Mouse (Mus musculus): ENCODE measurements around the gene Ptpn13. TPM values are rescaled to one million over a fixed set of nuclear protein-coding genes. Genes with fewer than 3 reads are reported as not detected.

The Ptpn13 gene
- polyA plus RNA-seq, 1 experiment from 2014 or later, result 8.7 TPM

- H3K4me3 ChIP-seq (replicated peaks; ENCODE audit: low read depth, low read length), result no peak overlapping the region
- no peaks in the 10 kb centered on the region for H3K27me3 ChIP-seq (ENCODE audit: control insufficient read depth, insufficient read depth, low read length)
- ATAC-seq (ENCODE audit: low FRiP score, low TSS enrichment) (no peak), DNase-seq (no peak)
- H3K27ac ChIP-seq (replicated peaks; ENCODE audit: low read depth, low read length), result no peak overlapping the region
- no peak overlapping the region for H3K4me2 ChIP-seq (ENCODE audit: low read length)
- no peak overlapping the region for H3K9ac ChIP-seq (replicated peaks; ENCODE audit: low read length)
- WGBS, result 71% methylated on average over 3 of the region's 3 CpGs
- peaks cover 6% of the 10 kb centered on the region; the same call in 1 of the 2 replicates for H3K4me1 ChIP-seq (ENCODE audit: control insufficient read depth, insufficient read depth, low read length)
- H3K36me3 ChIP-seq (ENCODE audit: control insufficient read depth, insufficient read depth, low read length), result no peaks in the 10 kb centered on the region
- H3K9me3 ChIP-seq (ENCODE audit: control insufficient read depth, low read length), result no peaks in the 10 kb centered on the region
Measured at GRCm38 (mm10) chr5:103431479-103431878, 6.5 kb downstream of the Ptpn13 start.

GRCm38 (mm10) chr5:103436039-103436944 is 11.3 kb downstream of the Ptpn13 start:
- Histone ChIP-seq H3K4me2 (ENCODE audit: low read length) (peak overlapping the region; percentile 38), H3K9ac (replicated peaks; ENCODE audit: low read length) (no peak overlapping the region; the same call in 1 of the 2 replicates), H3K9me3 (ENCODE audit: control insufficient read depth, low read length) (no peaks in the 10 kb centered on the region), H3K4me1 (ENCODE audit: control insufficient read depth, insufficient read depth, low read length) (peaks cover 8% of the 10 kb centered on the region; the same call in 1 of the 2 replicates), H3K27ac (replicated peaks; ENCODE audit: low read depth, low read length) (no peak overlapping the region), H3K4me3 (replicated peaks; ENCODE audit: low read depth, low read length) (no peak overlapping the region; the same call in 1 of the 2 replicates), H3K36me3 (ENCODE audit: control insufficient read depth, insufficient read depth, low read length) (no peaks in the 10 kb centered on the region), H3K27me3 (ENCODE audit: control insufficient read depth, insufficient read depth, low read length) (no peaks in the 10 kb centered on the region)
- 15% methylated on average over 19 of the region's 19 CpGs for WGBS
- DNase-seq (no peak), ATAC-seq (ENCODE audit: low FRiP score, low TSS enrichment) (no peak)

GRCm38 (mm10) chr5:103437714-103438113 is 12.7 kb downstream of the Ptpn13 start:
- ATAC-seq (ENCODE audit: low FRiP score, low TSS enrichment), result no peak

GRCm38 (mm10) chr5:103439171-103439570 is 14.2 kb downstream of the Ptpn13 start:
- Histone ChIP-seq H3K9me3 (ENCODE audit: control insufficient read depth, low read length) (no peaks in the 10 kb centered on the region), H3K4me3 (replicated peaks; ENCODE audit: low read depth, low read length) (no peak overlapping the region), H3K36me3 (ENCODE audit: control insufficient read depth, insufficient read depth, low read length) (no peaks in the 10 kb centered on the region), H3K27me3 (ENCODE audit: control insufficient read depth, insufficient read depth, low read length) (no peaks in the 10 kb centered on the region), H3K4me2 (ENCODE audit: low read length) (no peak overlapping the region), H3K27ac (replicated peaks; ENCODE audit: low read depth, low read length) (no peak overlapping the region), H3K9ac (replicated peaks; ENCODE audit: low read length) (no peak overlapping the region), H3K4me1 (ENCODE audit: control insufficient read depth, insufficient read depth, low read length) (peaks cover 8% of the 10 kb centered on the region; the same call in 1 of the 2 replicates)
- no peak for ATAC-seq (ENCODE audit: low FRiP score, low TSS enrichment)
- DNase-seq, result no peak
- WGBS, result 88% methylated on average over 11 of the region's 11 CpGs

More at GRCm38 (mm10) chr5:103437714-103438113, 12.7 kb downstream of the Ptpn13 start:
- Histone ChIP-seq H3K4me2 (ENCODE audit: low read length) (no peak overlapping the region), H3K9ac (replicated peaks; ENCODE audit: low read length) (no peak overlapping the region), H3K27ac (replicated peaks; ENCODE audit: low read depth, low read length) (no peak overlapping the region), H3K9me3 (ENCODE audit: control insufficient read depth, low read length) (no peaks in the 10 kb centered on the region), H3K36me3 (ENCODE audit: control insufficient read depth, insufficient read depth, low read length) (no peaks in the 10 kb centered on the region), H3K4me3 (replicated peaks; ENCODE audit: low read depth, low read length) (no peak overlapping the region), H3K4me1 (ENCODE audit: control insufficient read depth, insufficient read depth, low read length) (peaks cover 8% of the 10 kb centered on the region; the same call in 1 of the 2 replicates), H3K27me3 (ENCODE audit: control insufficient read depth, insufficient read depth, low read length) (no peaks in the 10 kb centered on the region)
- WGBS, result 64% methylated on average over 3 of the region's 3 CpGs
- no peak for DNase-seq

- no peak for DNase-seq
- Histone ChIP-seq H3K4me1 (ENCODE audit: control insufficient read depth, insufficient read depth, low read length) (peaks cover 8% of the 10 kb centered on the region; the same call in 1 of the 2 replicates), H3K27me3 (ENCODE audit: control insufficient read depth, insufficient read depth, low read length) (no peaks in the 10 kb centered on the region), H3K4me3 (replicated peaks; ENCODE audit: low read depth, low read length) (no peak overlapping the region), H3K36me3 (ENCODE audit: control insufficient read depth, insufficient read depth, low read length) (no peaks in the 10 kb centered on the region), H3K27ac (replicated peaks; ENCODE audit: low read depth, low read length) (no peak overlapping the region), H3K4me2 (ENCODE audit: low read length) (no peak overlapping the region), H3K9ac (replicated peaks; ENCODE audit: low read length) (no peak overlapping the region), H3K9me3 (ENCODE audit: control insufficient read depth, low read length) (no peaks in the 10 kb centered on the region)
- ATAC-seq (ENCODE audit: low FRiP score, low TSS enrichment), result no peak
- WGBS, result 92% methylated on average over 11 of the region's 11 CpGs
Measured at GRCm38 (mm10) chr5:103440418-103441276, 15.7 kb downstream of the Ptpn13 start.

- no peak overlapping the region for H3K27ac ChIP-seq (replicated peaks; ENCODE audit: low read depth, low read length)
- no peaks in the 10 kb centered on the region for H3K4me1 ChIP-seq (ENCODE audit: control insufficient read depth, insufficient read depth, low read length)
- no peaks in the 10 kb centered on the region for H3K9me3 ChIP-seq (ENCODE audit: control insufficient read depth, low read length)
- ATAC-seq (ENCODE audit: low FRiP score, low TSS enrichment) (no peak), DNase-seq (no peak)
- H3K27me3 ChIP-seq (ENCODE audit: control insufficient read depth, insufficient read depth, low read length), result no peaks in the 10 kb centered on the region
- 9% methylated on average over 4 of the region's 4 CpGs for WGBS
- no peak overlapping the region for H3K4me2 ChIP-seq (ENCODE audit: low read length)
- no peak overlapping the region for H3K4me3 ChIP-seq (replicated peaks; ENCODE audit: low read depth, low read length)
- H3K36me3 ChIP-seq (ENCODE audit: control insufficient read depth, insufficient read depth, low read length), result no peaks in the 10 kb centered on the region
- H3K9ac ChIP-seq (replicated peaks; ENCODE audit: low read length), result no peak overlapping the region
Measured at GRCm38 (mm10) chr5:103441706-103442105, 16.7 kb downstream of the Ptpn13 start.

DNA sequence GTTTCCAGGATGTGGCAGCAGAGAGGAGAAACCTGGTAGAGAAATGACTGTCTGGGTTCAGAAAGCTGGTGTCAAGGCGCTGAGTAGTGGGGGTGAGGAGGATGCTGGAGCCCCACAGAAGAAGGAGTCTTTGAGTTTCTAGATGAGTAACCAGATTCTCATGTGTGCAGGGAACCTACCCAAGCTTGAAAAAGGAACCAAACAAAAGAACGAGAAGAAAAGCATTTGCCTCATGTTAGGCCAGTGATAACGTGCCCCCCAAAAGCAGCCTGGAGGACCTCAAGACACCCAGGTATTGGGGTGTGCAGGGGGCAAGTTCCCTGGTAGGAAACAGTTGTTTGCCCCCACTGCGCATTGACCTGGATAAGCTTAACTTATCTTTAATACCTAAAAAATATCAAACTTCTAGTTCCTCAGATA is 17.3 kb downstream of the Ptpn13 start:
- no peaks in the 10 kb centered on the region for H3K36me3 ChIP-seq (ENCODE audit: control insufficient read depth, insufficient read depth, low read length)
- no peaks in the 10 kb centered on the region for H3K9me3 ChIP-seq (ENCODE audit: control insufficient read depth, low read length)
- H3K4me3 ChIP-seq (replicated peaks; ENCODE audit: low read depth, low read length), result no peak overlapping the region
- H3K9ac ChIP-seq (replicated peaks; ENCODE audit: low read length), result no peak overlapping the region
- DNase-seq, result no peak
- H3K27ac ChIP-seq (replicated peaks; ENCODE audit: low read depth, low read length), result no peak overlapping the region
- H3K27me3 ChIP-seq (ENCODE audit: control insufficient read depth, insufficient read depth, low read length), result no peaks in the 10 kb centered on the region
- H3K4me2 ChIP-seq (ENCODE audit: low read length), result no peak overlapping the region
- ATAC-seq (ENCODE audit: low FRiP score, low TSS enrichment), result no peak
- peaks cover under 1% of the 10 kb centered on the region; the same call in 1 of the 2 replicates for H3K4me1 ChIP-seq (ENCODE audit: control insufficient read depth, insufficient read depth, low read length)
- WGBS, result 49% methylated on average over 4 of the region's 4 CpGs

DNA sequence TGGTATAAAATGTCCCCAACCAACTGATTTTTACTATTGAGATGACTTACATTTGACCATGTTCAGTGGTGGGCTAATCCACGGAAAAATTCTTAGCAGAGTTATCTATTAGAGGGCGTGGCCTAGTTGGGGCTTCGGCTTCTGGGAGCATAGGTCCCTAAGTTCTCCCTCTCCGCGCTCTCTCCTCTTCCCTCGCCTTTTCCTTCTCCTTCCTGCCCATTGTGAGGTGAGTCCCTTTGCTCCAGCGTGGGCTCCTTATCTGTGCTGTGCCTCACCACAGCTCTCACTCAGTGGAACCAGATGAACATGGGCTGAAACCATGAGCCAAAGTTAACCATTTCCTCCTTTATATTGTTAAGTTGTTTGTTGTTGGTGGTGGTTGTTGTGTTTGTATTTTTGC is 17.9 kb downstream of the Ptpn13 start:
- Histone ChIP-seq H3K4me2 (ENCODE audit: low read length) (no peak overlapping the region), H3K4me3 (replicated peaks; ENCODE audit: low read depth, low read length) (no peak overlapping the region), H3K9me3 (ENCODE audit: control insufficient read depth, low read length) (no peaks in the 10 kb centered on the region), H3K36me3 (ENCODE audit: control insufficient read depth, insufficient read depth, low read length) (no peaks in the 10 kb centered on the region), H3K27ac (replicated peaks; ENCODE audit: low read depth, low read length) (no peak overlapping the region), H3K9ac (replicated peaks; ENCODE audit: low read length) (no peak overlapping the region), H3K4me1 (ENCODE audit: control insufficient read depth, insufficient read depth, low read length) (peaks cover 7% of the 10 kb centered on the region), H3K27me3 (ENCODE audit: control insufficient read depth, insufficient read depth, low read length) (no peaks in the 10 kb centered on the region)
- ATAC-seq (ENCODE audit: low FRiP score, low TSS enrichment) (no peak), DNase-seq (no peak)
- 73% methylated on average over 7 of the region's 7 CpGs for WGBS
